Comparison of ENCODE assay signal across 18 mouse cellular contexts in the genomic region with DNA sequence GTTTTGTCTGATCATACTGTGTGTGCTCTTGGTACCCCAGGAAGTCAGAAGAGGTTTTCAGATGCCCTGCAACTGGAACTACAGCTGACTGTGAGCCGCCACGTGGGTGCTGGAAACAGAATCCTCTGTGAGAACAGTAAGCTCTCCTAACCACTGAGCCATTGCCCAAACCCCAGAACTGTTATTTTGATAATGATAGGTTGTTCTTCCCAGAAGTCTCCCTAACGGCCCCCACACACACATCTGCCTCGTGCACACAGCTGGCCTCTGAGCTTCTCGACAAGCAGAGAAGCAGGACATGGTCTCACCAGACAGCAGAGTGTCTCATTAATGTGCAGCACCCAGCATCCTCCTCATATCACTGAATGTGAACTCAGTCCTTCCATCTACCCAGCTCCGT.
"Had no signal": no experiment of that assay in that cellular context is flagged by ENCODE, and none has a peak within 500 bp of the region (broad histone marks: within the 10 kb centered on the region; RNA-seq: fewer than 3 reads in every experiment).

No protein-coding gene starts in this region.

- DNase-seq: liver, postnatal 0 days; lung, adult 2 months; lung, postnatal 14 days; lung, postnatal 36 days; right cerebral cortex, postnatal 25 days; right cerebral cortex, postnatal 4 days; spleen, adult 18-20 months; thymus, adult 18-20 months; thymus, postnatal 14 days; thymus, postnatal 36 days had no signal

- H3K4me2 ChIP-seq: liver, embryonic 15.5 days; lung, embryonic 15.5 days; midbrain, embryonic 12.5 days; midbrain, embryonic 15.5 days; neural tube, embryonic 12.5 days had no signal

- ATAC-seq: liver, postnatal 0 days; lung, postnatal 0 days; midbrain, embryonic 15.5 days had no signal

- H3K9me3 ChIP-seq: liver, embryonic 15.5 days; lung, embryonic 15.5 days; megakaryocyte, embryonic 14.5 days; midbrain, embryonic 12.5 days; midbrain, embryonic 15.5 days; neural tube, embryonic 12.5 days had no signal

- H3K4me3 ChIP-seq: liver, embryonic 15.5 days; lung, embryonic 15.5 days; megakaryocyte, embryonic 14.5 days; midbrain, embryonic 12.5 days; midbrain, embryonic 15.5 days; neural tube, embryonic 12.5 days had no signal

- H3K4me1 ChIP-seq: liver, embryonic 15.5 days; lung, embryonic 15.5 days; megakaryocyte, embryonic 14.5 days; midbrain, embryonic 12.5 days; midbrain, embryonic 15.5 days; neural tube, embryonic 12.5 days had no signal

- H3K9ac ChIP-seq: liver, embryonic 15.5 days; liver, postnatal 0 days; lung, embryonic 15.5 days; midbrain, embryonic 12.5 days; midbrain, embryonic 15.5 days; neural tube, embryonic 12.5 days had no signal

- H3K27ac ChIP-seq: liver, embryonic 15.5 days; lung, embryonic 15.5 days; macrophage; midbrain, embryonic 12.5 days; midbrain, embryonic 15.5 days; neural tube, embryonic 12.5 days had no signal

- H3K27me3 ChIP-seq: liver, embryonic 15.5 days; lung, embryonic 15.5 days; megakaryocyte, embryonic 14.5 days; midbrain, embryonic 12.5 days; midbrain, embryonic 15.5 days; neural tube, embryonic 12.5 days had no signal

- H3K36me3 ChIP-seq: liver, embryonic 15.5 days; lung, embryonic 15.5 days; midbrain, embryonic 12.5 days; midbrain, embryonic 15.5 days; neural tube, embryonic 12.5 days had no signal
